Mouse (Mus musculus): ENCODE data around the gene Asb6. TPM values are rescaled to one million over a fixed set of nuclear protein-coding genes. Genes with fewer than 3 reads are reported as not detected.

The Asb6 gene
- polyA plus RNA-seq, 1 experiment, result 21.5 TPM

DNA sequence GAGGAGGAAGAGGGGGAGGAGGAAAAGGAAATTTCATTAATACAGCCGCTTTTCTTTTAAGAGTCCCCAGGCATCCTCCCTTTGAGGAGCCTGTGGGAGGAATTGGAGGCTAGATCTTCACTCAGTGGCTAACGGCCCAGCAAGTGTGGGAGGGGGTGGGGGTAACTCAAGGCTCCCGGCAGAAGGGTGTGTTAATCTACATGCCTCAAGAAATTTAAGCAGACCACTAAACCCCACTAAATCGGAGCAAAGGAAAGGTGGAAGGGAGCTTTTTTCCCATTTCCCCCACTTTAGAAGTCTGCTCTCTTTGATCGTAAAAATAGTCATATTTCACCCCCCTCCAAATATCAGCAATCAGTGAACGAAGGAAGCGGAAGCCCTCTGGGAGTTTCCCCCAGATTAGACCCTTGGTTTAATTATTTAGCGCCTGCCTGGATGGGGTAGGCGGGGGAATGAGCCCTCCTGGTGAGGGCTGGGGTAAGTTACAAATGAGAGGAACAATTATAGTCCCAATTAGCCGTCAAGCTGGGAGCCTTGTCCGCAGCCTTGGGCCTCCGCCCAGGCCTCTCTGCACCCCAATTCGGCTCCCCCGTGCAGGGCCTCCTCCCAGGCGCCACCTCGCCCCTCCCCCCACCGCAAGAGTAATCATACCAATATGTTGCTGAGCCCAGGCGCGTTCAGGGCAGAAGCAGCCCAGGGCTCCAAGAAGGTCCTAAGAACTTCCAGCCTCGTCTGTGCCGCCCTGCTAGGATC lies 6.3 kb upstream of the Asb6 start:
- peaks cover 7% of the 10 kb centered on the region for H3K4me1 ChIP-seq
- H3K4me3 ChIP-seq (replicated peaks), result no peak overlapping the region
- no peaks in the 10 kb centered on the region for H3K9me3 ChIP-seq
- no peaks in the 10 kb centered on the region for H3K36me3 ChIP-seq (replicated peaks; ENCODE audit: low read length)
- TF ChIP-seq FLI1 (IDR thresholded peaks at IDR 0.05; ENCODE audit: low read length), result no peak
- no peak for TF ChIP-seq GATA1 (IDR thresholded peaks at IDR 0.05; ENCODE audit: borderline replicate concordance, low read length)
- H3K27me3 ChIP-seq (replicated peaks), result peaks cover 80% of the 10 kb centered on the region

GRCm38 (mm10) chr2:30834373-30835022 lies 4.4 kb upstream of the Asb6 start, which contains the start of gene Prrx2:
Gene Prrx2 (plus strand): TSS chr2:30834972.
- TF ChIP-seq GATA1 (IDR thresholded peaks at IDR 0.05; ENCODE audit: borderline replicate concordance, low read length) (no peak), FLI1 (IDR thresholded peaks at IDR 0.05; ENCODE audit: low read length) (no peak)

DNA sequence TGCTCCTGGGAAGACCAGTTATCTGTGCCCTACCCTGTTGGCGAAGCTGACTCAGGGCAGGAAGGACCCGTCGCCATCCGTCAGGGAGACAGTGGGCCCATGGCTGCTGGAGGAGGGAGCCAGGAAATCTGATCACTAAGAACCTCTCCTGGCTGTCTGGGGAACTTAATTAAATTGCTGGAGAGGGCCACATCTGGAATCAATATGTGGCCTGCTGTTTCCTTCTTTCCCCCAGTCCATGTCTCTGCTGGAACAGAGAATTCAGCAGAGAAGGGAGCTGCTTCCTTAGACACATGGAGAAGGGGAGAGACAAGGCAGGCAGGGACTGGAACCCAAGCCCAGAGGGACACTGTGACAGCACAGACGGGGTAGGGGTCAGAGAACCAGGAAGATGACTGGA lies 3.5 kb upstream of the Asb6 start:
- Histone ChIP-seq H3K27me3 (replicated peaks) (peaks cover 72% of the 10 kb centered on the region), H3K4me1 (peaks cover 12% of the 10 kb centered on the region), H3K4me3 (replicated peaks) (no peak overlapping the region), H3K9me3 (no peaks in the 10 kb centered on the region), H3K36me3 (replicated peaks; ENCODE audit: low read length) (no peaks in the 10 kb centered on the region)
- TF ChIP-seq FLI1 (IDR thresholded peaks at IDR 0.05; ENCODE audit: low read length), result no peak
- no peak for TF ChIP-seq GATA1 (IDR thresholded peaks at IDR 0.05; ENCODE audit: borderline replicate concordance, low read length)

More at GRCm38 (mm10) chr2:30834373-30835022, 4.4 kb upstream of the Asb6 start, which contains the start of gene Prrx2:
- H3K36me3 ChIP-seq (replicated peaks; ENCODE audit: low read length), result no peaks in the 10 kb centered on the region
- H3K27me3 ChIP-seq (replicated peaks), result peaks cover 78% of the 10 kb centered on the region
- H3K4me3 ChIP-seq (replicated peaks), result no peak within 1 kb of the TSS
- H3K4me1 ChIP-seq, result peaks cover 7% of the 10 kb centered on the region
- no peaks in the 10 kb centered on the region for H3K9me3 ChIP-seq

DNA sequence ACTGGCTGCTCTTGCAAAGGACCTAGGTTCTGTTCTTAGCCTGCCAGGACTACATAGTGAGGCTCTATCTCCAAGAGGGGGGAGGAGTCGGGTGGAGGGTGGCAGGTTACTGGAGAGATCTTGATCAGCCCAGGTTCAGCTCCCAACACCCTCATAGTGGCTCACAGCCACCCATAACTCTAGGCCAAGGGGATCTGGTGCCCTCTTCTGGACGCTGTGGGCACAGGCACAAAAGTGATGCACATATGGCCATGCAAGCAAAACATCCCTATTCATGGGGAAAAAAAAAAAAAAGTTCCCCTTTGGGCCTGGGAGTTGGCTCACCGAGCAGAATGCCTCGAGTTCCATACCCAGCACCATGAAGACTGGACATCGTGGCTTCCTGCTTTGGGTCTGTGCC lies 818 bp downstream of the Asb6 start:
- H3K9me3 ChIP-seq, result no peaks in the 10 kb centered on the region
- peaks cover 33% of the 10 kb centered on the region for H3K27me3 ChIP-seq (replicated peaks)
- H3K36me3 ChIP-seq (replicated peaks; ENCODE audit: low read length), result peaks cover 28% of the 10 kb centered on the region
- peaks cover 35% of the 10 kb centered on the region for H3K4me1 ChIP-seq
- no peak overlapping the region for H3K4me3 ChIP-seq (replicated peaks)
- TF ChIP-seq FLI1 (IDR thresholded peaks at IDR 0.05; ENCODE audit: low read length), result no peak
- TF ChIP-seq GATA1 (IDR thresholded peaks at IDR 0.05; ENCODE audit: borderline replicate concordance, low read length), result no peak

DNA sequence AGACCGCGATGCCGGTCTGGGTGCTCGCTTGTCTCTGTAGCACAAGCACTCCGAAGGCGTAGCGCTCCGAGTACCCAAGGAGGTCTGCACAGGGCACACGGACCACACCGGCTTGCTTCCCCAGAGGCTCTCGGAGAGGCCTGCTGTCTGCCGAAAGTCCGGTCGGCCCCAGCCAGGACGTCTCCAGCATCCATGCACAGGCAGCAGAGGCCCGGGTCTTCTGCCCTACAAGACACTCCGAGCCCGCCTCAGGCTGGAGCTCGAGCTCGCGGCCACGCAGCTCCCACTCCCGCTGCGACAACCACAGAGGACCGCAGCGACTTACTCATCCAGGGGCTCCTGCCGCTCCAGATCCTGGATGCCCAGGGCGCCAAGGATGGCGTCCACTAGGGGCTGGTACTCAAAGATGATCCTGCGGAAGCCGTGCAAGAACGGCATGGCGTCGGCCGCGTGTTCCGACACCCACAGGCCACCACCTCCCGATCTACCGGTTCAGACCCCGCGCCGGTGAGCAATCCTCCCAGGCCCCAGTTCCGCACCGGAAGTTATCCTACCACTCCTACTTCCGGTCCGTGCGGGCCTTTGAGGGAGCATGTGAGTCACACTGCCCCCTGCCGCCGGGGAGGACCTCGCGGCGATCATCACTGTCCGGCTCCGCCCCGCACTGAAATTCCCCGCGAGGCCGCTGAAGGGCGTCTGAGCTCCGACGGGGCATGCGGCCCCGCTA lies 2.2 kb downstream of the Asb6 start:
- H3K9me3 ChIP-seq, result no peaks in the 10 kb centered on the region
- peaks cover 37% of the 10 kb centered on the region for H3K4me1 ChIP-seq
- TF ChIP-seq FLI1 (IDR thresholded peaks at IDR 0.05; ENCODE audit: low read length), result peak; percentile 100
- no peak for TF ChIP-seq GATA1 (IDR thresholded peaks at IDR 0.05; ENCODE audit: borderline replicate concordance, low read length)

DNA sequence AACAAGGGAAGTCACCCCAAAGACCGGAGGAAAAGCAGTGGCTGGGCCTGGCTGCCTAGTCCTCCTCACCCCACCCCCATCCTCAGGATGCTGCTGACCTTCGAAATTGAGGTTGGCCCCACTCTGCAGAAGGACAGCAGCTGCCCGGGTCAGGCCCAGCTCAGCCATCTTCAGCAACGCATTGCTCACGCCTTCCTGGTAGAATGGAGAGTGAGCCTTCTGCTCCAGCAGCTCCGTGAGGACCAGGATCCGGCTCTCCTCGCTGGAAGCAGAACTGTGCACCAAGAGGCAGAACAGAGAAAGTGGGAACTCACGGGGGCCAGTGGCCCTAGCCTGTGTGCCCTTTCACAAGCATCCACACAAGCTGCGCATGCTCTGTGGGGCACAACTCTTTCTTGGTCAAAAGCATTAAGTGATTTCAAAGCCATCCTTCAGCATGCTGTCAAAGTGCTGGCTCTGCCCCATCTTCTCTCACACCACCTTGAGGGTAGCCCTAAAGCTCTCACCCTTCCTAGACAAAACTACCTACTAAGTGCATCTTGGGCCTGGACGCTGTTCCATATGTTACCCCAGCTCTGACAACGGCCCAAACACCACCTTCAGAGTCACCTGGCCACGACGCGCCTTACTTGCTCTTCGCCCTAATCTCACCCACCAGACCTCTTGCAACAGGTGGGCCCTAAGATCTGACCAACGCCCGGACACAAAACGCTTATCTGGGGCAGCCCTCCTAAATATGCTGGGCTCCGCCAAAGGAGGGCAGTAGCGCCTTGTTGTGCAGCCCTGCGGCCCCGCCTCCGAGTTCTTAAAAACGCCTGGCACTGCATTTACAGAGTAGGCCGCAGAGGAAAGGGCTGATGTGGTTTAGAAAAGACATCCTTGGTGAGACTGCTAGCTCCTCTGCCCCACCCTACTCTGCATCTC lies 3.0 kb downstream of the Asb6 start:
- Histone ChIP-seq H3K4me1 (peaks cover 37% of the 10 kb centered on the region), H3K27me3 (replicated peaks) (peaks cover 15% of the 10 kb centered on the region), H3K9me3 (no peaks in the 10 kb centered on the region), H3K4me3 (replicated peaks) (peak overlapping the region; percentile 99), H3K36me3 (replicated peaks; ENCODE audit: low read length) (peaks cover 50% of the 10 kb centered on the region)
- TF ChIP-seq GATA1 (IDR thresholded peaks at IDR 0.05; ENCODE audit: borderline replicate concordance, low read length), result no peak
- no peak for TF ChIP-seq FLI1 (IDR thresholded peaks at IDR 0.05; ENCODE audit: low read length)

More for the DNA sequence above, 2.2 kb downstream of the Asb6 start:
- H3K36me3 ChIP-seq (replicated peaks; ENCODE audit: low read length), result peaks cover 42% of the 10 kb centered on the region
- H3K27me3 ChIP-seq (replicated peaks), result peaks cover 19% of the 10 kb centered on the region
- H3K4me3 ChIP-seq (replicated peaks), result peak overlapping the region; percentile 99

DNA sequence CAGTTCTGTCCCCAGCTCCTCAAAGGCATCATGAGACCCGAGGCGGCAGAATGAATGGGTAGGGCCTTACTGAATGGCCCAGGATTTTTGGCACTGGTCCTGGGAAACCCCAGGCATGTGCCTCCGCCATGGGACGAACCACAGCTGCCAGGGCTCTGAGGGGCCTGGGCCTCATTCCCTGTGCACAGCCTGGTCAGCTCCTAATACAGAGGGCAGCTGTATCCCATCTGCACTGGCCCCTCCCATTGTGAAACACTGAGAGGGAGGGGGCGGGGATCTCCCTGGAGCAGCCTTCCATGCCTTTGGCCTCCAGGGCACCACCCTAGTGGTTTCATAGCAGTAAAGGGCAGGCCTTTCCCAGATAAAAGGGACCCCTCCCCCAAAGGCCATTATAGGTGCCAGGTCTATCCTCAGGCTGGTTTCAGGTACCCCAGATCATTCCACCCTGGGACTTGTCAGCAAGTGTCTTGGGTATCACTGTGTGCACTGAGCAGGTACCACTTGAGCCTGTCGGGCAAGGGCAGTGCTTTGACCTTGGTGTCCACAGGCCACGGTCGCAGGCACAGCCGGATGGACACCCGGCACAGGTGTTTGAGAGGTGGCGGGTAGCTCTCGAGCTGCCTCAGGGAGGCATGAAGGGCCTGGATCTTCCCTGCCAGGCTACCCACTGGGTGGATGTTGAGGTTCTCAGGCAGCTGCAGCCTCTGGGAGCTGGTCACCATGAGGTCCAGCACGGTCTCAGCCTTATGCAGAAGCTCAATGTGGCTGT lies 6.6 kb downstream of the Asb6 start:
- TF ChIP-seq FLI1 (IDR thresholded peaks at IDR 0.05; ENCODE audit: low read length), result no peak
- TF ChIP-seq GATA1 (IDR thresholded peaks at IDR 0.05; ENCODE audit: borderline replicate concordance, low read length), result no peak
- 0 out of 2 replicates have a peak, but pooled peaks cover 3% of the 10 kb centered on the region for H3K9me3 ChIP-seq
- no peak overlapping the region for H3K4me3 ChIP-seq (replicated peaks)
- H3K4me1 ChIP-seq, result peaks cover 53% of the 10 kb centered on the region
- H3K27me3 ChIP-seq (replicated peaks), result no peaks in the 10 kb centered on the region
- H3K36me3 ChIP-seq (replicated peaks; ENCODE audit: low read length), result peaks cover 84% of the 10 kb centered on the region

- Histone ChIP-seq H3K4me1 (peaks cover 57% of the 10 kb centered on the region), H3K4me3 (replicated peaks) (no peak overlapping the region), H3K9me3 (0 out of 2 replicates have a peak, but pooled peaks cover 3% of the 10 kb centered on the region), H3K27me3 (replicated peaks) (no peaks in the 10 kb centered on the region), H3K36me3 (replicated peaks; ENCODE audit: low read length) (peaks cover 95% of the 10 kb centered on the region)
- TF ChIP-seq FLI1 (IDR thresholded peaks at IDR 0.05; ENCODE audit: low read length), result no peak
- no peak for TF ChIP-seq GATA1 (IDR thresholded peaks at IDR 0.05; ENCODE audit: borderline replicate concordance, low read length)
These were observed 7.7 kb downstream of the Asb6 start for GRCm38 (mm10) chr2:30822460-30822859.

Measured in megakaryocyte, embryonic 14.5 days (primary cell).